Mouse (Mus musculus) heart, postnatal 0 days (tissue): Measurements from ENCODE around the gene Usp44.

ENCODE experiments used
- CTCF ChIP-seq: IDR thresholded peaks from 2 replicates; pipeline ENCODE4 v1.5.1; 2016; ENCODE audit warnings: antibody characterized with exemption, control low read depth, low read depth
- EP300 ChIP-seq: IDR thresholded peaks from 2 replicates; pipeline ENCODE4 v1.6.1; 2016; ENCODE audit warnings: antibody characterized with exemption, low read depth

DNA sequence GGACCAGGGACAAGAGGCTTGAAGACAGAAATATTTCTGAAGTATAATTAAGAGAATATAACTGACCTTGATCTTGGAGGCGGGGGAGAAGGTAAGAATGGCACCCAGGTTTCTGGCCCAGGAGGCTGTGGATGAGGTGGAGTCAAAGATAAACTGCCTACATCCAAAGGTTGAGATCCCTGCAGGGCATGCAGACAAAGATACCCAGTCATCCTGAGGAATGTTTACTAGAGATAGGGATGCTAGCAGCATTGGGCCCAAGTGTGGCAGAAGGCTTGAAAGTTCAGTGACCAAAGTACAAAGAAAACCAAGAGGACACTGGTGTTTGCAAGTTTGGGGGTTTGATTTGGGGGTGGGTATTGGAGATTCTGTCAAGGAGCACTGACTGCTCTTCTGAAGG lies 59.7 kb downstream of the Usp44 start:
- TF ChIP-seq CTCF (no peak), EP300 (no peak)
